Mouse (Mus musculus) embryonic facial prominence, embryonic 15.5 days (tissue): ENCODE measurements around the gene Ell. TPM values are rescaled to one million over a fixed set of nuclear protein-coding genes. Genes with fewer than 3 reads are reported as not detected.

ENCODE experiments used
- ATAC-seq: fragments of 200-750 bp; cut with Nextera tagmentation; 2 replicates; pipeline ENCODE4 v1.8.0; 2017; ENCODE audit warnings: low read depth, moderate TSS enrichment; ENCODE audit not compliant: insufficient number of reproducible peaks, low FRiP score, low TSS enrichment
- H3K27ac ChIP-seq: fragments of 300-500 bp; sonication (generic); replicated peaks from 2 replicates; pipeline ENCODE4 v1.5.1; 2015; ENCODE audit warnings: mild to moderate bottlenecking, inconsistent platforms
- H3K27me3 ChIP-seq: fragments of 300-500 bp; sonication (generic); 2 replicates; pipeline ENCODE4 v1.6.1; 2015; ENCODE audit warnings: inconsistent platforms
- H3K36me3 ChIP-seq: fragments of 300-500 bp; sonication (generic); 2 replicates; pipeline ENCODE4 v1.6.1; 2015; ENCODE audit warnings: mild to moderate bottlenecking, inconsistent platforms
- H3K4me1 ChIP-seq: fragments of 300-500 bp; sonication (generic); 2 replicates; pipeline ENCODE4 v1.6.1; 2015; ENCODE audit warnings: inconsistent platforms
- H3K4me2 ChIP-seq: fragments of 300-500 bp; sonication (generic); replicated peaks from 2 replicates; pipeline ENCODE4 v1.6.1; 2015; ENCODE audit warnings: mild to moderate bottlenecking, inconsistent platforms
- H3K4me3 ChIP-seq: fragments of 300-500 bp; sonication (generic); replicated peaks from 2 replicates; pipeline ENCODE4 v1.5.1; 2015; ENCODE audit warnings: mild to moderate bottlenecking, inconsistent platforms
- H3K9ac ChIP-seq: fragments of 300-500 bp; sonication (generic); 2 replicates; pipeline ENCODE4 v1.6.1; 2015; ENCODE audit warnings: inconsistent platforms
- H3K9me3 ChIP-seq: fragments of 300-500 bp; sonication (generic); replicated peaks from 2 replicates; pipeline ENCODE4 v1.6.1; 2016; ENCODE audit warnings: inconsistent platforms
- WGBS: fragments of 180-500 bp; shearing (Covaris S2); methylation state at CpG from one replicate; pipeline ENCODE4 v1.1.7; 2015; 5-methylcytosine and 5-hydroxymethylcytosine counted together
- polyA plus RNA-seq: library from polyadenylated mRNA; unstranded; fragments of >200 nt; fragmentation: Nextera tagmentation; extraction: Ambion mirVana; gene quantifications from 2 replicates; pipeline ENCODE4 v1.2.1, GENCODE M21; 2015

The Ell gene
- polyA plus RNA-seq, 1 experiment from 2014 or later: 22.7 TPM

- Histone ChIP-seq H3K27me3 (no peaks in the 10 kb centered on the region), H3K9ac (peak overlapping the region; percentile 90), H3K4me2 (peak overlapping the region; percentile 80), H3K27ac (peak overlapping the region; percentile 98), H3K36me3 (peaks cover 24% of the 10 kb centered on the region), H3K4me1 (peaks cover 28% of the 10 kb centered on the region), H3K9me3 (no peaks in the 10 kb centered on the region), H3K4me3 (peak overlapping the region; percentile 91)
- WGBS: 3% methylated on average over 4 of the region's 4 CpGs
- no peak for ATAC-seq
Measured at GRCm38 (mm10) chr8:70540013-70540506, 803 bp downstream of the Ell start.

GRCm38 (mm10) chr8:70540507-70541071 lies 1.3 kb downstream of the Ell start:
- peaks cover 19% of the 10 kb centered on the region for H3K36me3 ChIP-seq
- peak overlapping the region; percentile 91 for H3K4me3 ChIP-seq
- peak overlapping the region; percentile 49; the same call in 1 of the 2 replicates for H3K27ac ChIP-seq
- peak overlapping the region; percentile 80 for H3K4me2 ChIP-seq
- peak overlapping the region; percentile 90 for H3K9ac ChIP-seq
- H3K27me3 ChIP-seq: no peaks in the 10 kb centered on the region
- no peak for ATAC-seq
- H3K4me1 ChIP-seq: peaks cover 28% of the 10 kb centered on the region
- 30% methylated on average over 7 of the region's 7 CpGs for WGBS
- no peaks in the 10 kb centered on the region for H3K9me3 ChIP-seq

- H3K4me3 ChIP-seq: peak overlapping the region; percentile 91
- H3K36me3 ChIP-seq: peaks cover 14% of the 10 kb centered on the region
- no peaks in the 10 kb centered on the region for H3K9me3 ChIP-seq
- H3K9ac ChIP-seq: 0 out of 2 replicates have a peak overlapping the region, but pooled peaks have one; percentile 90
- H3K4me2 ChIP-seq: peak overlapping the region; percentile 80
- WGBS: 81% methylated on average over 5 of the region's 5 CpGs
- ATAC-seq: no peak
- peak overlapping the region; percentile 49; the same call in 1 of the 2 replicates for H3K27ac ChIP-seq
- no peaks in the 10 kb centered on the region for H3K27me3 ChIP-seq
- peaks cover 28% of the 10 kb centered on the region for H3K4me1 ChIP-seq
Measured at GRCm38 (mm10) chr8:70541081-70541480, 1.8 kb downstream of the Ell start.

- Histone ChIP-seq H3K4me2 (no peak overlapping the region), H3K4me1 (peaks cover 24% of the 10 kb centered on the region), H3K9me3 (no peaks in the 10 kb centered on the region), H3K9ac (no peak overlapping the region), H3K27me3 (no peaks in the 10 kb centered on the region), H3K27ac (no peak overlapping the region), H3K4me3 (no peak overlapping the region), H3K36me3 (no peaks in the 10 kb centered on the region)
- ATAC-seq: no peak
- 63% methylated on average over 6 of the region's 6 CpGs for WGBS
Measured at GRCm38 (mm10) chr8:70544200-70544687, 5.0 kb downstream of the Ell start.

- 83% methylated on average over 4 of the region's 4 CpGs for WGBS
Measured at GRCm38 (mm10) chr8:70546412-70546811, 7.2 kb downstream of the Ell start.

GRCm38 (mm10) chr8:70547762-70548161 lies 8.5 kb downstream of the Ell start:
- no peak overlapping the region for H3K4me3 ChIP-seq
- peaks cover 15% of the 10 kb centered on the region for H3K4me1 ChIP-seq
- H3K4me2 ChIP-seq: no peak overlapping the region
- H3K27ac ChIP-seq: no peak overlapping the region
- H3K27me3 ChIP-seq: no peaks in the 10 kb centered on the region
- no peaks in the 10 kb centered on the region for H3K36me3 ChIP-seq
- H3K9ac ChIP-seq: no peak overlapping the region
- WGBS: 86% methylated on average over 6 of the region's 6 CpGs
- ATAC-seq: no peak
- H3K9me3 ChIP-seq: no peaks in the 10 kb centered on the region

More at GRCm38 (mm10) chr8:70546412-70546811, 7.2 kb downstream of the Ell start:
- no peaks in the 10 kb centered on the region for H3K9me3 ChIP-seq
- H3K4me3 ChIP-seq: no peak overlapping the region
- H3K27me3 ChIP-seq: no peaks in the 10 kb centered on the region
- H3K4me1 ChIP-seq: peaks cover 14% of the 10 kb centered on the region
- H3K27ac ChIP-seq: no peak overlapping the region
- no peak overlapping the region for H3K9ac ChIP-seq
- H3K4me2 ChIP-seq: no peak overlapping the region
- H3K36me3 ChIP-seq: no peaks in the 10 kb centered on the region
- ATAC-seq: no peak

GRCm38 (mm10) chr8:70549412-70550184 lies 10.3 kb downstream of the Ell start:
- Histone ChIP-seq H3K9me3 (no peaks in the 10 kb centered on the region), H3K9ac (no peak overlapping the region), H3K4me2 (no peak overlapping the region), H3K27ac (no peak overlapping the region), H3K4me1 (peaks cover 22% of the 10 kb centered on the region), H3K27me3 (no peaks in the 10 kb centered on the region), H3K4me3 (no peak overlapping the region), H3K36me3 (no peaks in the 10 kb centered on the region)
- WGBS: 91% methylated on average over 10 of the region's 10 CpGs
- no peak for ATAC-seq

- no peak overlapping the region for H3K4me3 ChIP-seq
- H3K36me3 ChIP-seq: no peaks in the 10 kb centered on the region
- no peaks in the 10 kb centered on the region for H3K9me3 ChIP-seq
- no peak for ATAC-seq
- H3K27ac ChIP-seq: no peak overlapping the region
- 63% methylated on average over 3 of the region's 3 CpGs for WGBS
- H3K4me1 ChIP-seq: peaks cover 22% of the 10 kb centered on the region
- no peak overlapping the region for H3K9ac ChIP-seq
- H3K27me3 ChIP-seq: no peaks in the 10 kb centered on the region
- H3K4me2 ChIP-seq: no peak overlapping the region
Measured at GRCm38 (mm10) chr8:70551558-70552161, 12.4 kb downstream of the Ell start.

- Histone ChIP-seq H3K9me3 (no peaks in the 10 kb centered on the region), H3K4me1 (peaks cover 22% of the 10 kb centered on the region; the same call in 1 of the 2 replicates), H3K4me2 (no peak overlapping the region), H3K9ac (no peak overlapping the region), H3K36me3 (no peaks in the 10 kb centered on the region), H3K27me3 (no peaks in the 10 kb centered on the region), H3K27ac (no peak overlapping the region), H3K4me3 (no peak overlapping the region)
- 57% methylated on average over 1 of the region's 1 CpGs for WGBS
- 0 out of 2 replicates have a peak, but pooled peaks have one; percentile 15 for ATAC-seq
Measured at GRCm38 (mm10) chr8:70552836-70553235, 13.6 kb downstream of the Ell start.

- ATAC-seq: no peak
- no peak overlapping the region for H3K4me3 ChIP-seq
- no peak overlapping the region for H3K4me2 ChIP-seq
- H3K4me1 ChIP-seq: peaks cover 16% of the 10 kb centered on the region; the same call in 1 of the 2 replicates
- no peak overlapping the region for H3K9ac ChIP-seq
- H3K27me3 ChIP-seq: no peaks in the 10 kb centered on the region
- H3K9me3 ChIP-seq: no peaks in the 10 kb centered on the region
- no peaks in the 10 kb centered on the region for H3K36me3 ChIP-seq
- H3K27ac ChIP-seq: no peak overlapping the region
Measured at GRCm38 (mm10) chr8:70553740-70554139, 14.5 kb downstream of the Ell start.
